Comparison of ENCODE assay signal across 8 mouse cellular contexts in the genomic region with DNA sequence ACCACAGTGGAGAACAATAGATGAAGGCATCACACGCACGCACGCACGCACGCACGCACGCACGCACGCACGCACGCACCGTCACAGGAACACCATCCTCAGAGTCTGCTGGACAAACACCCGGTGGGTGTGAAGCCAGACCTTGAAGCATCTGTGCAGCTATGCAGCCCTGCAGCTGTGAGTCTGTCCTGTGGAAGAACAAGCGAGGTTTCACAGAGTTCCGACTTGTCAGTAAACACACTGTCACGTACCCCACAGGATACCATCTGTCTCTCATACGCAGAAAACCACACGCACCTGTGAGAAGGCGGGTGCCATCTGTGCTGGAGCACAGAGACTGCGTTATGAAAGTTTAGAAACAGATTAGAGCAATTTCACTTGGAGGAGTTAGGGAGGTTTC. TPM values are rescaled to one million over a fixed set of nuclear protein-coding genes. Genes with fewer than 3 reads are reported as not detected.
DNase-seq lines count a peak whose midpoint lies in the region; ATAC-seq and TF ChIP-seq lines count a peak whose summit lies in the region.

No protein-coding gene starts in this region.

- H3K27ac ChIP-seq in cerebellum, adult 2 months (ENCODE audit: insufficient read depth, low read length), result no peak overlapping the region
- H3K27ac ChIP-seq in CH12.LX (ENCODE audit: insufficient read depth, low read depth), result no peak overlapping the region

- dilution Hi-C loops in CH12.LX (cut with MboI; ENCODE audit: extremely low pct_ligation_motif_present, extremely low pct_unique_long_range_greater_than_20kb, low sequenced_read_pairs), result no loop called here

- peak; percentile 88 for TF ChIP-seq EP300 in CH12.LX (IDR thresholded peaks at IDR 0.05; ENCODE audit: low read length)

- TF ChIP-seq CTCF in cerebellum, adult 2 months (IDR thresholded peaks at IDR 0.05; ENCODE audit: borderline replicate concordance, insufficient read depth, low read depth, low read length), result no peak
- TF ChIP-seq CTCF in CH12.LX (conservative IDR thresholded peaks at IDR 0.05 in 1 of 2, IDR thresholded peaks at IDR 0.05 in 1 of 2; ENCODE audit: low read depth in 2 of 2, low read length in 2 of 2), result no peak

- ATAC-seq in cerebellum, adult (ENCODE audit: insufficient number of reproducible peaks, low FRiP score, low TSS enrichment), result no peak

- peak; percentile 5 for TF ChIP-seq RAD21 in CH12.LX (IDR thresholded peaks at IDR 0.05; ENCODE audit: low read depth, low read length)

- no peak overlapping the region for H3K4me3 ChIP-seq in cerebellum, adult 2 months (replicated peaks; ENCODE audit: insufficient read depth, low read depth, low read length)
- H3K4me3 ChIP-seq in CH12.LX (replicated peaks in 1 of 3; ENCODE audit: low read depth in 2 of 3, low read length in 2 of 3, poor library complexity in 1 of 3), result peak overlapping the region in 2 of 3 experiments; percentile 12 to 16

- no peaks in the 10 kb centered on the region for H3K36me3 ChIP-seq in CH12.LX (replicated peaks in 1 of 2; ENCODE audit: control insufficient read depth in 1 of 2, insufficient read depth in 1 of 2, low read length in 1 of 2)

- DNase-seq in cerebellum, adult 2 months, result peak; percentile 25 to 41
- peak; percentile 84 for DNase-seq in CH12.LX (ENCODE audit: extremely low read depth)
- peak; percentile 89 to 95 for DNase-seq in layer of hippocampus, adult 18-20 months (ENCODE audit: low spot score in 2 of 2)
- peak; percentile 76 to 79 for DNase-seq in natural killer cell, adult 2 months (ENCODE audit: low spot score in 2 of 2)
- DNase-seq in c-Kit-positive CD71-positive TER-119-positive erythroid progenitor cells, embryonic 14.5 days (ENCODE audit: low spot score), result no peak
- DNase-seq in lung, postnatal 36 days, result no peak
- DNase-seq in kidney, adult 9 months, result no peak

- H3K9ac ChIP-seq in CH12.LX (ENCODE audit: insufficient read depth, low read depth), result no peak overlapping the region

- in situ Hi-C loops in CH12.LX (cut with MboI; ENCODE audit: low pct_ligation_motif_present, low pct_unique_long_range_greater_than_20kb, low sequenced_read_pairs), result no loop called here

- H3K79me2 ChIP-seq in CH12.LX (replicated peaks; ENCODE audit: control insufficient read depth, extremely low read depth, insufficient read depth, poor library complexity, severe bottlenecking), result no peaks in the 10 kb centered on the region

- 0 out of 2 replicates have a peak overlapping the region, but pooled peaks have one; percentile 19 for H3K4me2 ChIP-seq in CH12.LX (ENCODE audit: insufficient read depth, low read depth, poor library complexity, severe bottlenecking)

- 58% methylated on average over 20 of the region's 20 CpGs for WGBS in cerebellum, adult 2 months

- no peaks in the 10 kb centered on the region for H3K27me3 ChIP-seq in cerebellum, adult 2 months (ENCODE audit: control insufficient read depth, insufficient read depth, low read length)
- no peaks in the 10 kb centered on the region for H3K27me3 ChIP-seq in CH12.LX (replicated peaks)

- H3K4me1 ChIP-seq in cerebellum, adult 2 months (ENCODE audit: control insufficient read depth, insufficient read depth, low read length), result peaks cover 18% of the 10 kb centered on the region
- H3K4me1 ChIP-seq in CH12.LX (ENCODE audit: control insufficient read depth in 1 of 2, insufficient read depth in 2 of 2), result peaks cover 9 to 58% of the 10 kb centered on the region in 2 experiments

- H3K9me3 ChIP-seq in CH12.LX (replicated peaks; ENCODE audit: low read length), result no peaks in the 10 kb centered on the region

- no peak for TF ChIP-seq POLR2A in cerebellum, adult 2 months (IDR thresholded peaks at IDR 0.05; ENCODE audit: borderline replicate concordance, insufficient read depth, low read length)
- TF ChIP-seq POLR2A in CH12.LX (IDR thresholded peaks at IDR 0.05; ENCODE audit: low read depth, low read length), result peak; percentile 56

TF ChIP-seq in CH12.LX, 34 proteins besides CTCF, POLR2A, EP300 and RAD21:
- TF ChIP-seq MYC (IDR thresholded peaks at IDR 0.05; ENCODE audit: low read depth, low read length) (peak; percentile 73), MAX (IDR thresholded peaks at IDR 0.05; ENCODE audit: low read length) (peak; percentile 87), MAFK (IDR thresholded peaks at IDR 0.05; ENCODE audit: insufficient replicate concordance, low read length) (peak; percentile 50; the same call in 1 of the 2 replicates), MAZ (IDR thresholded peaks at IDR 0.05; ENCODE audit: low read depth, low read length) (peak; percentile 72), USF1 (IDR thresholded peaks at IDR 0.05; ENCODE audit: low read depth, low read length) (no peak), ZKSCAN1 (IDR thresholded peaks at IDR 0.05; ENCODE audit: borderline replicate concordance, low read depth, low read length) (no peak), ETS1 (conservative IDR thresholded peaks at IDR 0.05; ENCODE audit: low read depth, low read length) (peak; percentile 80), GABPA (IDR thresholded peaks at IDR 0.05; ENCODE audit: insufficient replicate concordance, low read depth, low read length) (no peak), IRF4 (IDR thresholded peaks at IDR 0.05; ENCODE audit: low read depth, low read length) (peak; percentile 59), SMC3 (IDR thresholded peaks at IDR 0.05; ENCODE audit: low read depth, low read length) (no peak), USF2 (conservative IDR thresholded peaks at IDR 0.05; ENCODE audit: low read depth, low read length) (no peak), RCOR1 (conservative IDR thresholded peaks at IDR 0.05; ENCODE audit: low read depth, low read length) (peak; percentile 69; the same call in 1 of the 2 replicates), NRF1 (IDR thresholded peaks at IDR 0.05; ENCODE audit: low read depth, low read length) (peak; percentile 54; the same call in 1 of the 2 replicates), E2F4 (IDR thresholded peaks at IDR 0.05; ENCODE audit: insufficient replicate concordance, low read depth, low read length) (no peak), POLR2AphosphoS2 (IDR thresholded peaks at IDR 0.05; ENCODE audit: low read depth, low read length) (no peak), CHD2 (IDR thresholded peaks at IDR 0.05; ENCODE audit: low read length) (peak; percentile 18; the same call in 1 of the 2 replicates), JUND (conservative IDR thresholded peaks at IDR 0.05; ENCODE audit: low read depth, low read length) (0 out of 2 replicates have a peak, but pooled peaks have one; percentile 26), NELFE (IDR thresholded peaks at IDR 0.05; ENCODE audit: low read depth, low read length) (no peak), ZNF384 (IDR thresholded peaks at IDR 0.05; ENCODE audit: low read depth, low read length) (no peak), ELF1 (IDR thresholded peaks at IDR 0.05; ENCODE audit: low read depth, low read length) (0 out of 2 replicates have a peak, but pooled peaks have one; percentile 18), PAX5 (IDR thresholded peaks at IDR 0.05; ENCODE audit: low read length) (no peak), HCFC1 (IDR thresholded peaks at IDR 0.05; ENCODE audit: low read depth, low read length) (no peak; the same call in none of the 2 replicates), MEF2A (IDR thresholded peaks at IDR 0.05; ENCODE audit: borderline replicate concordance, low read depth, low read length) (peak; percentile 59), KAT2A (IDR thresholded peaks at IDR 0.05; ENCODE audit: insufficient replicate concordance, low read length) (no peak), BHLHE40 (IDR thresholded peaks at IDR 0.05; ENCODE audit: low read depth, low read length) (peak; percentile 81), MXI1 (IDR thresholded peaks at IDR 0.05; ENCODE audit: low read depth, low read length) (no peak), SIN3A (IDR thresholded peaks at IDR 0.05; ENCODE audit: low read length) (peak; percentile 67; the same call in 1 of the 2 replicates), ZC3H11A (IDR thresholded peaks at IDR 0.05; ENCODE audit: low read depth, low read length) (no peak), TCF12 (IDR thresholded peaks at IDR 0.05; ENCODE audit: low read depth, low read length) (peak; percentile 100), JUN (IDR thresholded peaks at IDR 0.05; ENCODE audit: insufficient read depth, low read depth, low read length) (no peak), ZMIZ1 (IDR thresholded peaks at IDR 0.05; ENCODE audit: low read depth, low read length) (no peak), TBP (conservative IDR thresholded peaks at IDR 0.05; ENCODE audit: low read depth, low read length) (no peak), UBTF (IDR thresholded peaks at IDR 0.05; ENCODE audit: low read depth, low read length) (no peak), CHD1 (IDR thresholded peaks at IDR 0.05; ENCODE audit: low read depth, low read length) (no peak)

RNA-seq across cellular contexts. Expression of a gene that starts 22.0 kb away (rescaled TPM):
- 3.2 and 3.5 TPM in 2 replicates for polyA plus RNA-seq in cerebellum, adult 2 months (2012; rRNA removed)
- total RNA-seq in CH12.LX (2012; rRNA removed) (39.5 and 46.6 TPM in 2 replicates), CH12.LX (2014; rRNA removed) (59.6 and 66.6 TPM in 2 replicates)
- polyA plus RNA-seq in CH12.LX (2012; ENCODE audit: insufficient read length, low read depth), result 72.4 and 80.2 TPM in 2 replicates
- 1 to 10 TPM; 7.0 to 7.6 TPM for total RNA-seq in layer of hippocampus, adult 18-20 months (2021)

RNA-seq across cellular contexts. Expression of a gene that starts 44.0 kb away (rescaled TPM):
- polyA plus RNA-seq in cerebellum, adult 2 months (2012; rRNA removed), result 0.57 TPM in 1 of 2 replicates, not detected in the other
- not detected in 2 replicates for total RNA-seq in CH12.LX (2012; rRNA removed)
- not detected in 2 replicates for total RNA-seq in CH12.LX (2014; rRNA removed)
- polyA plus RNA-seq in CH12.LX (2012; ENCODE audit: insufficient read length, low read depth), result not detected in 2 replicates
- total RNA-seq in layer of hippocampus, adult 18-20 months (2021), result not detected

Comparison
In these comparisons a context has a peak if more than half of its experiments do, and no peak if none do; other contexts are left out.
1. DNase-seq: peak in cerebellum, adult 2 months (2 of 2), CH12.LX (single experiment), layer of hippocampus, adult 18-20 months (2 of 2) and natural killer cell, adult 2 months (2 of 2); none in c-Kit-positive CD71-positive TER-119-positive erythroid progenitor cells, embryonic 14.5 days (single experiment), lung, postnatal 36 days (single experiment) and kidney, adult 9 months (single experiment).
2. RNA of a gene that starts 22.0 kb away (total RNA-seq): 39.5 to 66.6 TPM in CH12.LX; 7.0 to 7.6 TPM in layer of hippocampus, adult 18-20 months; every median in the first group is over 4 times any median in the second.